Mouse (Mus musculus) embryonic facial prominence, embryonic 13.5 days (tissue): ENCODE measurements around the gene Fasl. TPM values are rescaled to one million over a fixed set of nuclear protein-coding genes. Genes with fewer than 3 reads are reported as not detected.

Experiments
- ATAC-seq: fragments of 200-750 bp; cut with Nextera tagmentation; 2 replicates; pipeline ENCODE4 v1.8.0; 2017; ENCODE audit warnings: low read depth; ENCODE audit not compliant: insufficient number of reproducible peaks, insufficient read depth, low FRiP score, low TSS enrichment
- H3K27ac ChIP-seq: fragments of 300-500 bp; sonication (generic); 2 replicates; pipeline ENCODE4 v1.5.1; 2015; ENCODE audit warnings: moderate library complexity, mild to moderate bottlenecking, inconsistent platforms
- H3K27me3 ChIP-seq: fragments of 300-500 bp; sonication (generic); 2 replicates; pipeline ENCODE4 v1.6.1; 2015; ENCODE audit warnings: mild to moderate bottlenecking, inconsistent platforms
- H3K36me3 ChIP-seq: fragments of 300-500 bp; sonication (generic); 2 replicates; pipeline ENCODE4 v1.6.1; 2015; ENCODE audit warnings: mild to moderate bottlenecking, inconsistent platforms
- H3K4me1 ChIP-seq: fragments of 300-500 bp; sonication (generic); 2 replicates; pipeline ENCODE4 v1.6.1; 2015; ENCODE audit warnings: inconsistent platforms
- H3K4me2 ChIP-seq: fragments of 300-500 bp; sonication (generic); 2 replicates; pipeline ENCODE4 v1.6.1; 2015; ENCODE audit warnings: moderate library complexity, mild to moderate bottlenecking, inconsistent platforms
- H3K4me3 ChIP-seq: fragments of 300-500 bp; sonication (generic); 2 replicates; pipeline ENCODE4 v1.5.1; 2015; ENCODE audit warnings: mild to moderate bottlenecking, inconsistent platforms
- H3K9ac ChIP-seq: fragments of 300-500 bp; sonication (generic); 2 replicates; pipeline ENCODE4 v1.6.1; 2015; ENCODE audit warnings: mild to moderate bottlenecking, inconsistent platforms
- H3K9me3 ChIP-seq: fragments of 300-500 bp; sonication (generic); 2 replicates; pipeline ENCODE4 v1.6.1; 2016; ENCODE audit warnings: inconsistent platforms
- WGBS: fragments of 180-500 bp; shearing (Covaris S2); methylation state at CpG from one replicate; pipeline ENCODE4 v1.1.7; 2015; ENCODE audit warnings: mixed read lengths; 5-methylcytosine and 5-hydroxymethylcytosine counted together
- polyA plus RNA-seq: library from polyadenylated mRNA; unstranded; fragments of >200 nt; fragmentation: Nextera tagmentation; extraction: Ambion mirVana; gene quantifications from 2 replicates; pipeline ENCODE4 v1.2.1, GENCODE M21; 2015

The Fasl gene
- not detected in 2 replicates for polyA plus RNA-seq

GRCm38 (mm10) chr1:161788339-161788738, at the start of gene Fasl:
Gene Fasl (minus strand): TSS chr1:161788495.
- 84% methylated on average over 9 of the region's 9 CpGs for WGBS
- Histone ChIP-seq H3K9ac (no peak within 1 kb of the TSS), H3K4me3 (no peak within 1 kb of the TSS), H3K4me2 (no peak within 1 kb of the TSS), H3K27ac (no peak within 1 kb of the TSS), H3K4me1 (no peaks in the 10 kb centered on the region), H3K9me3 (no peaks in the 10 kb centered on the region), H3K27me3 (no peaks in the 10 kb centered on the region), H3K36me3 (no peaks in the 10 kb centered on the region)
- ATAC-seq: no peak

DNA sequence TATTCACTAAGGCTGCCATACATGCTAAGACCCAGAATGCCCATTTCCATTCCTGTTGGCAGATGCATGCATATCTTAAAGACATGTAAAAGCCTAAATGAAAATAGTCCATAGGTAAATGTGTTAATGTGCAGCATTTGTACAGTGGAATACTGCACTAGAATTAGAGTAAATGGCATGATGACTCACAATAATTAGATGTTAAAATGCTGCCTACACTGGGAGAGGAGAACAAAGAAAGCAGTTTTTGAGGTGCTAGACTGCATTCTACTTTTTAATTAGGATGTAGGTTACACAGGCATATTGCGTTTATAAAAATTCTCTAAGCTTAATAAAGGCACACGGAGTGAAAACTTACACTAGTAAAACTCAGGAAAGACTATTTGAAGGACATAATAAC, 38.4 kb upstream of the Fasl start:
- no peaks in the 10 kb centered on the region for H3K4me1 ChIP-seq
- no peak overlapping the region for H3K4me2 ChIP-seq
- 96% methylated on average over 2 of the region's 2 CpGs for WGBS
- H3K4me3 ChIP-seq: no peak overlapping the region
- H3K27ac ChIP-seq: no peak overlapping the region
- peaks cover 32% of the 10 kb centered on the region for H3K36me3 ChIP-seq
- H3K27me3 ChIP-seq: no peaks in the 10 kb centered on the region
- no peak for ATAC-seq
- H3K9me3 ChIP-seq: no peaks in the 10 kb centered on the region
- no peak overlapping the region for H3K9ac ChIP-seq

DNA sequence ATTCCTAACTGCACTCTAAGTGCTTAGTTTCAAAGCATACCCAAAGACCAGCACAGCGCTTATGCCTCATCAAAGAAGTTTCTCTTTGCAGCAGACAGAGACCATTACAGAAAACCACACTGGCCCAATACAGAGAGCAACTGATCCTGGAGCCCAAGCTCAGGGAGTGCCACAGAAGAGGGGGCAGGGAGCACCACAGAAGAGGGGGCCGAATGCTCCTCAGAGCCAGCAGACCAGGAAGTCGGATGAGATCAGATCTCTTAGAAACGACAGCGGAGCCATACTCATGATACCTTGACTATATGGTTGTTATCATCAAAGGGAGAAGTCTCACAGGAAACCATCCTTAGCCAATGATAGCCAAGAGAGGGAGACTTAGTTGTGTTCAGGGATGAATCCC, 21.1 kb upstream of the Fasl start:
- Histone ChIP-seq H3K27me3 (no peaks in the 10 kb centered on the region), H3K4me3 (no peak overlapping the region), H3K9me3 (no peaks in the 10 kb centered on the region), H3K4me1 (no peaks in the 10 kb centered on the region), H3K4me2 (no peak overlapping the region), H3K9ac (no peak overlapping the region), H3K27ac (no peak overlapping the region), H3K36me3 (no peaks in the 10 kb centered on the region)
- 72% methylated on average over 5 of the region's 5 CpGs for WGBS
- ATAC-seq: no peak

GRCm38 (mm10) chr1:161808980-161809379, 20.7 kb upstream of the Fasl start:
- Histone ChIP-seq H3K4me3 (no peak overlapping the region), H3K9me3 (no peaks in the 10 kb centered on the region), H3K4me1 (no peaks in the 10 kb centered on the region), H3K27me3 (no peaks in the 10 kb centered on the region), H3K27ac (no peak overlapping the region), H3K9ac (no peak overlapping the region), H3K4me2 (no peak overlapping the region), H3K36me3 (no peaks in the 10 kb centered on the region)
- no peak for ATAC-seq
- 74% methylated on average over 6 of the region's 6 CpGs for WGBS

- no peak overlapping the region for H3K4me2 ChIP-seq
- H3K4me3 ChIP-seq: no peak overlapping the region
- 76% methylated on average over 8 of the region's 8 CpGs for WGBS
- no peak overlapping the region for H3K9ac ChIP-seq
- H3K36me3 ChIP-seq: no peaks in the 10 kb centered on the region
- no peak overlapping the region for H3K27ac ChIP-seq
- no peaks in the 10 kb centered on the region for H3K27me3 ChIP-seq
- no peaks in the 10 kb centered on the region for H3K9me3 ChIP-seq
- no peak for ATAC-seq
- no peaks in the 10 kb centered on the region for H3K4me1 ChIP-seq
These were observed 16.3 kb upstream of the Fasl start for GRCm38 (mm10) chr1:161804541-161804971.

DNA sequence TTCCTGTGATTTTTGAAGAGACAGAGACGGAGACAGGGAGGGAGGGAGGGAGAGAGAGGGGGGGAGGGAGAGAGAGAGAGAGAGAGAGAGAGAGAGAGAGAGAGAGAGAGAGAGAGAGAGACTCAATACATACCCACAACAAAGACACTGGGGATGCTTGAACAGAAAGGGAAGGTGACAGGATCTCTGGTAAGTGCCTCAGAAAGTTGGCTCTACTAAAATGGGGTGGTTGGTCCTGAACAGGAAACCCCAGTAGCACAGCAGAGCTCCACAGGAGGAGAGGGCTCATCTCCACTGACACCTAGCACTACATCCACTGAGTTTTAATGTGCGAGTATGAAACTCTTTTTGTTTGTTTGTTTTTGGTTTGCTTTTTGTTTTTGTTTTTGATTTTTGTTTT, 13.0 kb upstream of the Fasl start:
- Histone ChIP-seq H3K9ac (no peak overlapping the region), H3K4me2 (no peak overlapping the region), H3K4me3 (no peak overlapping the region), H3K9me3 (no peaks in the 10 kb centered on the region), H3K36me3 (no peaks in the 10 kb centered on the region), H3K27me3 (no peaks in the 10 kb centered on the region), H3K27ac (no peak overlapping the region), H3K4me1 (no peaks in the 10 kb centered on the region)
- ATAC-seq: no peak
- WGBS: 76% methylated on average over 2 of the region's 2 CpGs

DNA sequence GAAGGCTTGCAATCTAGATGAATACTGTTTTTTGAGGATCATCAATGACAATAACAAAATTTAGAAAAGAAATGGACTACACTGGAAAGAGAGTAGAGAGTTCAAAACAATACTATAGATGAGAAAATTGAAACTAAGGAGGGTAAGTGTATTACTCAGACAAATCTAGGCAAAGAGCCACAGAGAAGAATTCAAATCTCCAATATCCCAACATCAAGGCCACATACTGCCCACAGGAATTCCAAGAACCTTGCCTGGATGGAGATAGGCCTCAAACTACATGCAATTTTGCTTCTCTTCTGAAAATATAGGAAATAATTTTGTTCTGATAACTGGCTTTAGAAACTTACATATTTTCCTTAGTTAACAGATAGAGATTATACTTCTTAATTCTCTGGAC, 12.0 kb upstream of the Fasl start:
- Histone ChIP-seq H3K27me3 (no peaks in the 10 kb centered on the region), H3K9ac (no peak overlapping the region), H3K36me3 (no peaks in the 10 kb centered on the region), H3K9me3 (no peaks in the 10 kb centered on the region), H3K27ac (no peak overlapping the region), H3K4me3 (no peak overlapping the region), H3K4me1 (no peaks in the 10 kb centered on the region), H3K4me2 (no peak overlapping the region)
- ATAC-seq: no peak

- H3K4me1 ChIP-seq: no peaks in the 10 kb centered on the region
- no peak overlapping the region for H3K4me3 ChIP-seq
- no peaks in the 10 kb centered on the region for H3K9me3 ChIP-seq
- H3K36me3 ChIP-seq: no peaks in the 10 kb centered on the region
- H3K9ac ChIP-seq: no peak overlapping the region
- no peak overlapping the region for H3K4me2 ChIP-seq
- ATAC-seq: no peak
- no peak overlapping the region for H3K27ac ChIP-seq
- H3K27me3 ChIP-seq: no peaks in the 10 kb centered on the region
These were observed 11.5 kb upstream of the Fasl start for GRCm38 (mm10) chr1:161799791-161800190.

DNA sequence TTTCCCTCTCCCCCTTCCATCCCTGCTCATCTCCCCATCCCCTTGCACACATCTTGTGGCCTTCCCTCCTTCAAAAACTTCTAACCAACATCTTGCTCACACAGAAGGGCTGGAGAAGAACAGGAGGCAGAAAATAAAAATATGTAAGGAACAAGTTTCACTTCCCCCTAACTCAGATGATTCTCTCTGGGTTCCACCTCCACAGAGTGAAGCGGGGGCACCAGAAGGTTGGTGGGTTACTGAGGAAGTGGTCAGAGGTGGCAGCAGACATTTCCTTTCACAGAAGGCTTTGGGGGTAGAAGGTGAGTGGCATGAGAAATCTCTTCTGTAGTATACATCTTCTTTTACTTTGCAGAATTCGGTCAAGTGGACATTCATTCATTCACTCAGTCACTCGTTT, 10.6 kb upstream of the Fasl start:
- no peaks in the 10 kb centered on the region for H3K9me3 ChIP-seq
- H3K4me3 ChIP-seq: no peak overlapping the region
- H3K27ac ChIP-seq: no peak overlapping the region
- no peak overlapping the region for H3K4me2 ChIP-seq
- no peak overlapping the region for H3K9ac ChIP-seq
- H3K4me1 ChIP-seq: no peaks in the 10 kb centered on the region
- no peak for ATAC-seq
- no peaks in the 10 kb centered on the region for H3K27me3 ChIP-seq
- H3K36me3 ChIP-seq: no peaks in the 10 kb centered on the region
- WGBS: 94% methylated on average over 3 of the region's 3 CpGs

- no peak overlapping the region for H3K4me2 ChIP-seq
- no peaks in the 10 kb centered on the region for H3K4me1 ChIP-seq
- 82% methylated on average over 10 of the region's 10 CpGs for WGBS
- no peaks in the 10 kb centered on the region for H3K9me3 ChIP-seq
- H3K9ac ChIP-seq: no peak overlapping the region
- no peak for ATAC-seq
- H3K27ac ChIP-seq: no peak overlapping the region
- H3K36me3 ChIP-seq: no peaks in the 10 kb centered on the region
- no peaks in the 10 kb centered on the region for H3K27me3 ChIP-seq
- no peak overlapping the region for H3K4me3 ChIP-seq
These were observed 6.3 kb upstream of the Fasl start for GRCm38 (mm10) chr1:161794447-161795211.

GRCm38 (mm10) chr1:161793321-161793720, 5.0 kb upstream of the Fasl start:
- H3K9ac ChIP-seq: no peak overlapping the region
- no peaks in the 10 kb centered on the region for H3K9me3 ChIP-seq
- H3K27ac ChIP-seq: no peak overlapping the region
- H3K4me2 ChIP-seq: no peak overlapping the region
- no peak overlapping the region for H3K4me3 ChIP-seq
- H3K27me3 ChIP-seq: no peaks in the 10 kb centered on the region
- no peaks in the 10 kb centered on the region for H3K36me3 ChIP-seq
- 66% methylated on average over 3 of the region's 3 CpGs for WGBS
- no peak for ATAC-seq
- no peaks in the 10 kb centered on the region for H3K4me1 ChIP-seq

DNA sequence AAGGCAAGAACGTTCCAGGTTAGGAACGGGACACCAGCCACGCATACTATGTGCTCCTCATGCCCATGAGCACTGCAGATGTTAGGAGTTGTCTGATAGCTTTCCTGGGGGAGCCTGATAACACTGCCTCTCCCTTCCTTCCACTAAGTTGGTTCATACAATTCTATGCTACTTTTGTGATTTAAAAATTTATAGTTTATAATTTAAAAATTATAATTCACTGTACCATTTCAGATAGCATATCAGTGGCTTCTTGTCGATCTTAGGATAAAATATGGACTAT, 4.3 kb upstream of the Fasl start:
- no peak overlapping the region for H3K4me2 ChIP-seq
- H3K9me3 ChIP-seq: no peaks in the 10 kb centered on the region
- H3K36me3 ChIP-seq: no peaks in the 10 kb centered on the region
- H3K27ac ChIP-seq: no peak overlapping the region
- H3K27me3 ChIP-seq: no peaks in the 10 kb centered on the region
- ATAC-seq: no peak
- no peaks in the 10 kb centered on the region for H3K4me1 ChIP-seq
- no peak overlapping the region for H3K9ac ChIP-seq
- H3K4me3 ChIP-seq: no peak overlapping the region
- 91% methylated on average over 4 of the region's 4 CpGs for WGBS
